Mouse (Mus musculus) intestine, embryonic 16.5 days (tissue): ENCODE results near the gene Ccdc63. TPM values are rescaled to one million over a fixed set of nuclear protein-coding genes. Genes with fewer than 3 reads are reported as not detected.
A peak's percentile ranks its signal among the peaks of the same experiment; 100 is the strongest.

ENCODE experiments used
- ATAC-seq: fragments of 200-750 bp; cut with Nextera tagmentation; 2 replicates; pipeline ENCODE4 v1.8.0; 2017; ENCODE audit warnings: moderate TSS enrichment, moderate library complexity
- H3K27ac ChIP-seq: fragments of 300-500 bp; sonication (generic); 2 replicates; pipeline ENCODE4 v1.5.1; 2014; ENCODE audit warnings: mild to moderate bottlenecking, low read length
- H3K27me3 ChIP-seq: fragments of 300-500 bp; sonication (generic); replicated peaks from 2 replicates; pipeline ENCODE4 v1.6.1; 2014; ENCODE audit warnings: low read length, control low read depth, mixed read lengths; ENCODE audit not compliant: control insufficient read depth, insufficient read depth
- H3K36me3 ChIP-seq: fragments of 300-500 bp; sonication (generic); 2 replicates; pipeline ENCODE4 v1.6.1; 2014; ENCODE audit warnings: low read length, control low read depth; ENCODE audit not compliant: control insufficient read depth, insufficient read depth
- H3K4me1 ChIP-seq: fragments of 300-500 bp; sonication (generic); 2 replicates; pipeline ENCODE4 v1.6.1; 2014; ENCODE audit warnings: low read length, control low read depth, mixed read lengths; ENCODE audit not compliant: control insufficient read depth, insufficient read depth
- H3K4me2 ChIP-seq: fragments of 300-500 bp; sonication (generic); 2 replicates; pipeline ENCODE4 v1.6.1; 2014; ENCODE audit warnings: low read depth, low read length, control low read depth
- H3K4me3 ChIP-seq: fragments of 300-500 bp; sonication (generic); 2 replicates; pipeline ENCODE4 v1.5.1; 2014; ENCODE audit warnings: mild to moderate bottlenecking, low read length
- H3K9ac ChIP-seq: fragments of 300-500 bp; sonication (generic); 2 replicates; pipeline ENCODE4 v1.6.1; 2014; ENCODE audit warnings: low read depth, low read length
- H3K9me3 ChIP-seq: fragments of 300-500 bp; sonication (generic); 2 replicates; pipeline ENCODE4 v1.6.1; 2016; ENCODE audit warnings: low read length, control low read depth; ENCODE audit not compliant: control insufficient read depth
- WGBS: fragments of 180-500 bp; shearing (Covaris S2); extraction: QIAGEN DNeasy Blood & Tissue Kit; methylation state at CpG from one replicate; pipeline ENCODE4 v1.1.7; 2014; 5-methylcytosine and 5-hydroxymethylcytosine counted together
- polyA plus RNA-seq: library from polyadenylated mRNA; unstranded; fragments of >200 nt; fragmentation: Nextera tagmentation; extraction: Ambion mirVana; gene quantifications from 2 replicates; pipeline ENCODE4 v1.2.1, GENCODE M21; 2015

Gene Ccdc63
- polyA plus RNA-seq, 1 experiment from 2014 or later, result not detected

GRCm38 (mm10) chr5:122133050-122133389, 7.6 kb downstream of the Ccdc63 start:
- Histone ChIP-seq H3K9ac (no peak overlapping the region), H3K27ac (no peak overlapping the region), H3K36me3 (no peaks in the 10 kb centered on the region), H3K4me2 (no peak overlapping the region), H3K4me1 (peaks cover 15% of the 10 kb centered on the region), H3K27me3 (no peaks in the 10 kb centered on the region), H3K9me3 (no peaks in the 10 kb centered on the region), H3K4me3 (no peak overlapping the region)
- 81% methylated on average over 9 of the region's 9 CpGs for WGBS
- no peak for ATAC-seq

GRCm38 (mm10) chr5:122132167-122133049, 8.2 kb downstream of the Ccdc63 start:
- Histone ChIP-seq H3K36me3 (no peaks in the 10 kb centered on the region), H3K27ac (no peak overlapping the region), H3K4me1 (peaks cover 12% of the 10 kb centered on the region), H3K4me3 (peak overlapping the region; percentile 53), H3K4me2 (peak overlapping the region; percentile 90), H3K9ac (peak overlapping the region; percentile 58), H3K9me3 (no peaks in the 10 kb centered on the region), H3K27me3 (no peaks in the 10 kb centered on the region)
- no peak for ATAC-seq
- WGBS, result 23% methylated on average over 23 of the region's 26 CpGs

DNA sequence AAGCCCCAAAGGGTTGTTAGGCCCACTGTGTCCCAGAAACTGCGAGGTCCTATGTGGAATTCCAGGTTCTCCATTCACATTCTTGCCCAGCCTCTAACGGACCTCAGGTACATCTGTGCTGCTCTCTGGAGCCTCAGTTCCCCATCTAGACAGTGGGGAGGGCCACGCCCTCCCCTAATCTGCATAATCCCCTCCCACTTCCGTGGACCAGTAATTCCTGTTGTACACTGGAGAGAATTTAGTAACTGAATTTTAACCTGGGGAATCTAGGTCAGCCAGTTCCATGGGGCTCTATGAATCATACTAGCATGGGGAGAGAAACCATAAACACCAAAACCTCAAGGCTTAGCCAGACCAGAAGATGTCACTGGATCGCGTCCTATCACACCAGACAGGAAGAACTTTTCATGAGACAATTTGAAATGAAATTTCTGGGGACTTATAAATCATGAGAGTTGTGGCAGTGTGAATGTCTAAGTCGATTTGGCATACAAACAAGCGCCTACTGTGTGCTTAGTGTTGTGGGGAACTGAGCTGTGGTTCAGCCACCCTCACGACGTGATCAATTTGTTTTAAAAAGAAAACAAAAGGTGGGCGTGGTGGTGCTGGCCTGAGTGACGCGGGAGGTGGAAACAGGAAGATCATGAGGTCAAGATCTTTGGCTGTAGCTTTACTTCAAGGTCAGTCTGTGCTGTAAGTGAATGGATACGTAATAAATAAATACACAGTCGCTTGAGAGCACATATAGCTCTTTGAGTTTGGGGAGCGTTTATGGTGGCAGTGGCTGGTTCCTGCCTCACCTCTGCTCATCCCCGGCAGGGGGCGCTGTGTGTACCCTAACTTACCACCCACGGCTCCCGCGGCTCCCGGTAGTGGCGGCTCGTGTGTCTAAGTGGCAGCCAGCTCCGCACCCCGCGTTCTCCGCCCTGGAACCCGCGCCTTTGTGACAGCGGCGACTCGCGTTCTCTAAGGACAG, 9.3 kb downstream of the Ccdc63 start:
- Histone ChIP-seq H3K27me3 (no peaks in the 10 kb centered on the region), H3K4me2 (peak overlapping the region; percentile 90), H3K9me3 (no peaks in the 10 kb centered on the region), H3K4me1 (peaks cover 12% of the 10 kb centered on the region), H3K4me3 (peak overlapping the region; percentile 53), H3K27ac (no peak overlapping the region), H3K9ac (peak overlapping the region; percentile 58), H3K36me3 (no peaks in the 10 kb centered on the region)
- 9% methylated on average over 34 of the region's 34 CpGs for WGBS
- ATAC-seq, result peak; percentile 62

DNA sequence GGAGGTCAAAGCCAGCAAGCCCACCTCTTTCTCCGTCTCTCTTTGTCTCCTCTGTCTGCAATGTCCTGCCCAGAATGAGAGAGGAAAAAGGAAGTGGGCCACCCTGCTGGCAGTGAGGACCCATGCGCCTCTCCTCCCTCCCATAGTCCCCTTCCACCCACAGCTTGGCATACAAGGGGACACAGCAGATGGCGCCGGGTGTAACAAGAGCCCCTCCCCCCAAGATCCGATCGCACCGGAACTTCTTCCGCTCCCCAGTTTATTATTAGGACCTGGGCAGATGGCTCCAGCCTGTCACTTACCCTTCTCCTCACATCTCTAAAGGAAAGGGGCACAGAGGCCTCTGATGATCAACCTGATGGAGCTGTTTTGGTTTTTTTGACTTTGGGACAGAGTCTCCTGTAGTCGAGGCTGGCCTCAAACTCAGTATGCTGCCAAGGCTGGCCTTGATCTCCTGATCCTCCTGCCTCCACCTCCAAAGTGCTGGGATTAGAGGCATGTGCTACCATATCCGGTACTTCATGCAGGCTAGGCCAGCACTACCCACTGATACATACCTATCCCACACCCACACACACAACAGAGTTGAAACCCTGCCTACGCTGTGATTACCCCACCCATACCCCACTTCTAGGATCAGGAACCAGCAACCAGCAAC, 10.2 kb downstream of the Ccdc63 start:
- Histone ChIP-seq H3K36me3 (no peaks in the 10 kb centered on the region), H3K27ac (no peak overlapping the region), H3K4me1 (peaks cover 7% of the 10 kb centered on the region; the same call in 1 of the 2 replicates), H3K4me3 (no peak overlapping the region), H3K9ac (no peak overlapping the region), H3K4me2 (no peak overlapping the region), H3K27me3 (no peaks in the 10 kb centered on the region), H3K9me3 (no peaks in the 10 kb centered on the region)
- ATAC-seq, result no peak
- 85% methylated on average over 11 of the region's 11 CpGs for WGBS

- Histone ChIP-seq H3K9ac (no peak overlapping the region), H3K4me1 (peaks cover 7% of the 10 kb centered on the region; the same call in 1 of the 2 replicates), H3K4me3 (no peak overlapping the region), H3K27me3 (no peaks in the 10 kb centered on the region), H3K27ac (no peak overlapping the region), H3K4me2 (no peak overlapping the region), H3K36me3 (no peaks in the 10 kb centered on the region), H3K9me3 (no peaks in the 10 kb centered on the region)
- ATAC-seq, result no peak
- 29% methylated on average over 16 of the region's 16 CpGs for WGBS
Observed at GRCm38 (mm10) chr5:122129068-122129655, 11.5 kb downstream of the Ccdc63 start.

DNA sequence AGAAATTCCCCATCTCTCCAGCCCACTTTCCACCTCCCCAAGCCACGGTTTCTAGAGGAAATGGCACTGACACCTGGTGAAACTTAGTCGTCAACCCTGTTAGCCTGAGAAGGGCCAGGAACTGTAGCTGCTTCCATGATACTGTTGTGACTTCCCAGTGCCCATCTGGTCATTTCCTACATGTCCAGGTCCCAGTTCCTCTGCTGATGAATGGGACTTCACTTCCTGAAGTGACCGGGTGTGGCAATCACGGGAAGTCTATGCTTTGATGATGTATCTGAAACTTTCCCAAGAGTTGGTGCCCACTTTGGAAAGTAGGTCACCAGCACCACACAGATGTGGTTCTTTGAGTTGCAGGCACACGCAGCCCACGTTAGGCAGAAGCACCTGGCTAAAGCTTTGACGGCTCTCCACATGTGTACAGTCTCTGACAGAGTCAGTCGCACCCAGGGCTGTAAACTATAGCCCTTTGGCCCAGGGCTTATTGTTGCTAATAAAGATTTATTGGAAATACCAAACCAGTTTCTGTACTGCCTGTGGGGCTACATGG, 15.3 kb downstream of the Ccdc63 start:
- Histone ChIP-seq H3K9ac (no peak overlapping the region), H3K4me1 (no peaks in the 10 kb centered on the region), H3K27ac (no peak overlapping the region), H3K9me3 (no peaks in the 10 kb centered on the region), H3K36me3 (no peaks in the 10 kb centered on the region), H3K4me3 (no peak overlapping the region), H3K4me2 (no peak overlapping the region), H3K27me3 (no peaks in the 10 kb centered on the region)
- no peak for ATAC-seq
- 66% methylated on average over 8 of the region's 8 CpGs for WGBS

DNA sequence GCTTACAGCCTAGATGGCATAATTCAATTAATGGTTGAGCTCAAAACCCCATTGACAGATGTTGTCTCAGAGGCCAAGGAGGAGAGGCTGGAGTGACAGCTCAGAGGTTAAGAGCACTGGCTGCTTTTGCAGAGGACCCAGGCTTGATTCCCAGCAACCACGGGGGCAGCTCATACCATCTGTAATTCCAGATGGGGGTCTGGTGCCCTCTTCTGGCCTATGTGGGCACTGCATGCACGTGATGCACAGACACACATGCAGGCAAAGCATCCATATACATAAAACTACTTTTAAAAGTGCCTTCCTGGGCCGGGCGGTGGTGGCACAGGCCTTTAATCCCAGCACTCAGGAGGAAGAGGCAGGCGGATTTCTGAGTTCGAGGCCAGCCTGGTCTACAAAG, 24.4 kb downstream of the Ccdc63 start:
- ATAC-seq, result no peak
- H3K4me1 ChIP-seq, result no peaks in the 10 kb centered on the region
- 82% methylated on average over 6 of the region's 6 CpGs for WGBS
- H3K27me3 ChIP-seq, result no peaks in the 10 kb centered on the region
- H3K9me3 ChIP-seq, result peaks cover 3% of the 10 kb centered on the region; the same call in 1 of the 2 replicates
- no peak overlapping the region for H3K9ac ChIP-seq
- H3K4me2 ChIP-seq, result no peak overlapping the region
- no peak overlapping the region for H3K27ac ChIP-seq
- H3K36me3 ChIP-seq, result no peaks in the 10 kb centered on the region
- no peak overlapping the region for H3K4me3 ChIP-seq

- Histone ChIP-seq H3K9me3 (peaks cover 3% of the 10 kb centered on the region; the same call in 1 of the 2 replicates), H3K27ac (no peak overlapping the region), H3K4me1 (no peaks in the 10 kb centered on the region), H3K9ac (no peak overlapping the region), H3K36me3 (no peaks in the 10 kb centered on the region), H3K4me2 (no peak overlapping the region), H3K4me3 (no peak overlapping the region), H3K27me3 (no peaks in the 10 kb centered on the region)
- ATAC-seq, result no peak
- WGBS, result 89% methylated on average over 9 of the region's 9 CpGs
Observed at GRCm38 (mm10) chr5:122115266-122115763, 25.3 kb downstream of the Ccdc63 start.
